9 mouse cellular contexts compared by ENCODE assay signal in genomic region chr8:77478913-77479273, GRCm38 (mm10). TPM values are rescaled to one million over a fixed set of nuclear protein-coding genes. Genes with fewer than 3 reads are reported as not detected.
A peak's percentile ranks its signal among the peaks of the same experiment; 100 is the strongest.
DNase-seq lines count a peak whose midpoint lies in the region; ATAC-seq and TF ChIP-seq lines count a peak whose summit lies in the region.
"Had no signal": no experiment of that assay in that cellular context is flagged by ENCODE, and none has a peak within 500 bp of the region (broad histone marks: within the 10 kb centered on the region; RNA-seq: fewer than 3 reads in every experiment).

No protein-coding gene starts in this region.

- DNase-seq in kidney, adult 2 months, result peak; percentile 57
- DNase-seq in kidney, adult 11 months, result no peak
- DNase-seq in stomach, postnatal 0 days (ENCODE audit: low spot score), result peak; percentile 78
- DNase-seq in thymus, postnatal 36 days, result no peak
- DNase-seq in forebrain, postnatal 0 days, result no peak
- DNase-seq in hindbrain, embryonic 10.5 days (ENCODE audit: low spot score), result no peak

- TF ChIP-seq POLR2A in kidney, adult 2 months (IDR thresholded peaks at IDR 0.05; ENCODE audit: low read depth, low read length), result no peak

- TF ChIP-seq CTCF in kidney, adult 2 months (conservative IDR thresholded peaks at IDR 0.05; ENCODE audit: insufficient read depth, insufficient read length, low read depth, low read length), result no peak
- no peak for TF ChIP-seq CTCF in stomach, postnatal 0 days (IDR thresholded peaks at IDR 0.05; ENCODE audit: low read depth)
- TF ChIP-seq CTCF in forebrain, postnatal 0 days (IDR thresholded peaks at IDR 0.05; ENCODE audit: low read depth), result no peak

- H3K4me1 ChIP-seq in kidney, adult 2 months (ENCODE audit: control insufficient read depth, insufficient read depth, low read length), result peaks cover 19% of the 10 kb centered on the region
- H3K4me1 ChIP-seq in intestine, embryonic 15.5 days (replicated peaks), result peaks cover 34% of the 10 kb centered on the region
- peaks cover 42% of the 10 kb centered on the region for H3K4me1 ChIP-seq in liver, embryonic 15.5 days (replicated peaks)
- peaks cover 13% of the 10 kb centered on the region for H3K4me1 ChIP-seq in stomach, postnatal 0 days (replicated peaks; ENCODE audit: control insufficient read depth, insufficient read depth)
- H3K4me1 ChIP-seq in forebrain, postnatal 0 days (ENCODE audit: insufficient read depth), result no peaks in the 10 kb centered on the region
- H3K4me1 ChIP-seq in hindbrain, embryonic 10.5 days (replicated peaks), result peaks cover 34% of the 10 kb centered on the region

- no peak overlapping the region for H3K4me3 ChIP-seq in kidney, adult 2 months (ENCODE audit: insufficient read depth, low read depth, low read length)
- no peak overlapping the region for H3K4me3 ChIP-seq in intestine, embryonic 15.5 days (replicated peaks)
- no peak overlapping the region for H3K4me3 ChIP-seq in liver, embryonic 15.5 days (replicated peaks)
- H3K4me3 ChIP-seq in stomach, postnatal 0 days (ENCODE audit: low read depth, low read length), result no peak overlapping the region
- H3K4me3 ChIP-seq in forebrain, postnatal 0 days (ENCODE audit: low read depth, low read length), result no peak overlapping the region
- H3K4me3 ChIP-seq in hindbrain, embryonic 10.5 days, result no peak overlapping the region
- H3K4me3 ChIP-seq: myocyte had no signal

- ATAC-seq in intestine, embryonic 15.5 days, result peak; percentile 85
- ATAC-seq in liver, embryonic 15.5 days (ENCODE audit: insufficient read depth), result peak; percentile 81
- peak; percentile 92 for ATAC-seq in stomach, postnatal 0 days (ENCODE audit: low FRiP score, low TSS enrichment)
- ATAC-seq in forebrain, postnatal 0 days, result no peak

- peak overlapping the region; percentile 1; the same call in 1 of the 2 replicates for H3K4me2 ChIP-seq in intestine, embryonic 15.5 days (replicated peaks)
- peak overlapping the region; percentile 23; the same call in 1 of the 2 replicates for H3K4me2 ChIP-seq in liver, embryonic 15.5 days
- peak overlapping the region; percentile 11; the same call in 1 of the 2 replicates for H3K4me2 ChIP-seq in stomach, postnatal 0 days (replicated peaks; ENCODE audit: low read depth)
- no peak overlapping the region for H3K4me2 ChIP-seq in forebrain, postnatal 0 days (ENCODE audit: low read depth)

- H3K36me3 ChIP-seq in kidney, adult 2 months (ENCODE audit: control insufficient read depth, insufficient read depth, low read length), result no peaks in the 10 kb centered on the region
- no peaks in the 10 kb centered on the region for H3K36me3 ChIP-seq in intestine, embryonic 15.5 days
- H3K36me3 ChIP-seq in liver, embryonic 15.5 days (replicated peaks), result no peaks in the 10 kb centered on the region
- H3K36me3 ChIP-seq in stomach, postnatal 0 days (ENCODE audit: control insufficient read depth, insufficient read depth, low read length), result no peaks in the 10 kb centered on the region
- H3K36me3 ChIP-seq in forebrain, postnatal 0 days (ENCODE audit: insufficient read depth), result no peaks in the 10 kb centered on the region
- H3K36me3 ChIP-seq in hindbrain, embryonic 10.5 days, result no peaks in the 10 kb centered on the region

- H3K27ac ChIP-seq in kidney, adult 2 months (ENCODE audit: insufficient read depth, low read depth, low read length), result no peak overlapping the region
- peak overlapping the region; percentile 58 for H3K27ac ChIP-seq in intestine, embryonic 15.5 days
- peak overlapping the region; percentile 39; the same call in 1 of the 2 replicates for H3K27ac ChIP-seq in liver, embryonic 15.5 days (replicated peaks)
- H3K27ac ChIP-seq in stomach, postnatal 0 days (replicated peaks), result peak overlapping the region; percentile 86
- no peak overlapping the region for H3K27ac ChIP-seq in forebrain, postnatal 0 days (ENCODE audit: low read depth, low read length)
- H3K27ac ChIP-seq in hindbrain, embryonic 10.5 days, result no peak overlapping the region

- H3K27me3 ChIP-seq in kidney, adult 2 months (replicated peaks; ENCODE audit: control insufficient read depth, insufficient read depth, low read length), result no peaks in the 10 kb centered on the region
- H3K27me3 ChIP-seq in intestine, embryonic 15.5 days (replicated peaks), result no peaks in the 10 kb centered on the region
- H3K27me3 ChIP-seq in liver, embryonic 15.5 days, result no peaks in the 10 kb centered on the region
- H3K27me3 ChIP-seq in stomach, postnatal 0 days (ENCODE audit: control insufficient read depth, insufficient read depth, low read length), result no peaks in the 10 kb centered on the region
- no peaks in the 10 kb centered on the region for H3K27me3 ChIP-seq in forebrain, postnatal 0 days (ENCODE audit: insufficient read depth, low read length)
- H3K27me3 ChIP-seq in hindbrain, embryonic 10.5 days (ENCODE audit: insufficient read depth, poor library complexity, severe bottlenecking), result no peaks in the 10 kb centered on the region

- WGBS in kidney, adult 2 months, result 51% methylated on average over 2 of the region's 2 CpGs
- WGBS in intestine, embryonic 15.5 days, result 46% methylated on average over 2 of the region's 2 CpGs
- 17% methylated on average over 2 of the region's 2 CpGs for WGBS in liver, embryonic 15.5 days (ENCODE audit: insufficient replicate concordance)
- 14% methylated on average over 2 of the region's 2 CpGs for WGBS in stomach, postnatal 0 days
- 63% methylated on average over 2 of the region's 2 CpGs for WGBS in forebrain, postnatal 0 days
- WGBS in hindbrain, embryonic 10.5 days, result 46% methylated on average over 2 of the region's 2 CpGs

- H3K9ac ChIP-seq in intestine, embryonic 15.5 days, result no peak overlapping the region
- H3K9ac ChIP-seq in liver, embryonic 15.5 days, result no peak overlapping the region
- H3K9ac ChIP-seq in stomach, postnatal 0 days (ENCODE audit: low read length), result no peak overlapping the region
- no peak overlapping the region for H3K9ac ChIP-seq in forebrain, postnatal 0 days

- no peak for TF ChIP-seq EP300 in stomach, postnatal 0 days (optimal IDR thresholded peaks at IDR 0.05)

- H3K9me3 ChIP-seq in intestine, embryonic 15.5 days, result no peaks in the 10 kb centered on the region
- H3K9me3 ChIP-seq in liver, embryonic 15.5 days (replicated peaks), result no peaks in the 10 kb centered on the region
- no peaks in the 10 kb centered on the region for H3K9me3 ChIP-seq in stomach, postnatal 0 days (ENCODE audit: control insufficient read depth, low read length)
- no peaks in the 10 kb centered on the region for H3K9me3 ChIP-seq in forebrain, postnatal 0 days (ENCODE audit: low read length)
- no peaks in the 10 kb centered on the region for H3K9me3 ChIP-seq in hindbrain, embryonic 10.5 days

RNA-seq across cellular contexts. Expression of gene Arhgap10, which starts 38.9 kb away (rescaled TPM):
- 26.9 and 28.0 TPM in 2 replicates for polyA plus RNA-seq in kidney, adult 2 months (2012; rRNA removed)
- polyA plus RNA-seq in intestine, embryonic 15.5 days (2015; fragmentation: Nextera tagmentation; extraction: Ambion mirVana), result 25.8 and 30.9 TPM in 2 replicates
- 5.5 and 5.8 TPM in 2 replicates for polyA plus RNA-seq in liver, embryonic 15.5 days (2015; fragmentation: Nextera tagmentation; extraction: Ambion mirVana)
- 18.8 TPM in 2 replicates for polyA plus RNA-seq in stomach, postnatal 0 days (2015; fragmentation: Nextera tagmentation; extraction: Ambion mirVana)
- total RNA-seq in forebrain, postnatal 0 days (2014; rRNA removed), result 4.5 and 5.1 TPM in 2 replicates
- 2.7 and 3.3 TPM in 2 replicates for polyA plus RNA-seq in forebrain, postnatal 0 days (2015; fragmentation: Nextera tagmentation; extraction: Ambion mirVana)
- 16.0 and 18.8 TPM in 2 replicates for polyA plus RNA-seq in hindbrain, embryonic 10.5 days (2016; fragmentation: Nextera tagmentation; extraction: Ambion mirVana)

Comparison
In these comparisons a context has a peak if more than half of its experiments do, and no peak if none do; other contexts are left out.
1. DNase-seq: peak in kidney, adult 2 months (single experiment) and stomach, postnatal 0 days (single experiment); none in kidney, adult 11 months (single experiment), thymus, postnatal 36 days (0 of 2), forebrain, postnatal 0 days (single experiment) and hindbrain, embryonic 10.5 days (single experiment).
2. H3K27ac ChIP-seq: peak in intestine, embryonic 15.5 days (single experiment), liver, embryonic 15.5 days (single experiment) and stomach, postnatal 0 days (single experiment); none in kidney, adult 2 months (single experiment), forebrain, postnatal 0 days (single experiment) and hindbrain, embryonic 10.5 days (single experiment).